Comparison of ENCODE assay signal across 17 mouse cellular contexts in the genomic region with DNA sequence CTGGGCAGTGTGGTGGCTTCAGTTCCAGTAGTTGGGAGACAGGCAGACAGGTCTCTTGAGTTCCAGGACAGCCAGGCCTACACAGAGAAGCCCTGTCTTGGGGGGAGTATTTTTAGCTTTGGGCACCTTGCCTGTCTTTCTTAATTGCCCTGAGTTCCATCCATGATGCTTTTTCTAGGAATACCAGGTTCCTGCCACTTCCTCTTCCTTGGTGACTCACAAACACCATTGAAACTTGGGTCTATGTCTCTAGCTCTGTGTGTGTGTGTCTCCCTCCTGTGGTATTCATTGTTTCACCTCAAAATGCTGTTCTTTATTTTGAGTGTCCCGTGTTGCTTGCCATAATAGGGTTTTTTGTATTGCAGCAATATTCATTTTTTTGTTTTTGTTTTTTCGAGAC. TPM values are rescaled to one million over a fixed set of nuclear protein-coding genes. Genes with fewer than 3 reads are reported as not detected.
A peak's percentile ranks its signal among the peaks of the same experiment; 100 is the strongest.
DNase-seq lines count a peak whose midpoint lies in the region; ATAC-seq and TF ChIP-seq lines count a peak whose summit lies in the region.
"Had no signal": no experiment of that assay in that cellular context is flagged by ENCODE, and none has a peak within 500 bp of the region (broad histone marks: within the 10 kb centered on the region; RNA-seq: fewer than 3 reads in every experiment).

No protein-coding gene starts in this region.

- no peak overlapping the region for H3K9ac ChIP-seq in intestine, postnatal 0 days (ENCODE audit: low read depth, low read length)
- no peak overlapping the region for H3K9ac ChIP-seq in intestine, embryonic 15.5 days
- 0 out of 2 replicates have a peak overlapping the region, but pooled peaks have one; percentile 2 for H3K9ac ChIP-seq in liver, embryonic 14.5 days (replicated peaks)
- H3K9ac ChIP-seq: hindbrain, embryonic 13.5 days; limb, embryonic 13.5 days; neural tube, embryonic 13.5 days had no signal

- no peak for TF ChIP-seq EP300 in liver, embryonic 14.5 days (IDR thresholded peaks at IDR 0.05; ENCODE audit: low read depth)

- no peak overlapping the region for H3K4me3 ChIP-seq in intestine, postnatal 0 days (ENCODE audit: low read depth, low read length)
- no peak overlapping the region for H3K4me3 ChIP-seq in intestine, embryonic 15.5 days (replicated peaks)
- H3K4me3 ChIP-seq in liver, embryonic 14.5 days (ENCODE audit: insufficient read depth in 1 of 2, low read depth in 2 of 2, low read length in 2 of 2), result no peak overlapping the region
- H3K4me3 ChIP-seq: hindbrain, embryonic 13.5 days; left cerebral cortex, adult 2 months; limb, embryonic 13.5 days; neural tube, embryonic 13.5 days had no signal

- no peaks in the 10 kb centered on the region for H3K4me1 ChIP-seq in intestine, postnatal 0 days (replicated peaks; ENCODE audit: control insufficient read depth, insufficient read depth, low read length)
- peaks cover 16% of the 10 kb centered on the region for H3K4me1 ChIP-seq in intestine, embryonic 15.5 days (replicated peaks)
- peaks cover 47 to 51% of the 10 kb centered on the region in 2 experiments for H3K4me1 ChIP-seq in liver, embryonic 14.5 days (replicated peaks; ENCODE audit: control insufficient read depth in 2 of 2, insufficient read depth in 2 of 2, low read length in 1 of 2)

- H3K36me3 ChIP-seq in intestine, postnatal 0 days (ENCODE audit: control insufficient read depth, insufficient read depth), result peaks cover 11% of the 10 kb centered on the region
- H3K36me3 ChIP-seq in intestine, embryonic 15.5 days, result peaks cover 22% of the 10 kb centered on the region
- peaks cover 91% of the 10 kb centered on the region for H3K36me3 ChIP-seq in liver, embryonic 14.5 days (replicated peaks; ENCODE audit: control insufficient read depth, insufficient read depth, low read depth)

- H3K27me3 ChIP-seq in intestine, postnatal 0 days (replicated peaks; ENCODE audit: control insufficient read depth, insufficient read depth, low read length), result no peaks in the 10 kb centered on the region
- H3K27me3 ChIP-seq in intestine, embryonic 15.5 days (replicated peaks), result no peaks in the 10 kb centered on the region
- no peaks in the 10 kb centered on the region for H3K27me3 ChIP-seq in liver, embryonic 14.5 days (ENCODE audit: control insufficient read depth, insufficient read depth, low read length)
- H3K27me3 ChIP-seq: hindbrain, embryonic 13.5 days; limb, embryonic 13.5 days; neural tube, embryonic 13.5 days had no signal

- H3K4me2 ChIP-seq in intestine, postnatal 0 days (replicated peaks; ENCODE audit: low read depth), result no peak overlapping the region
- no peak overlapping the region for H3K4me2 ChIP-seq in intestine, embryonic 15.5 days (replicated peaks)
- peak overlapping the region; percentile 99; the same call in 1 of the 2 replicates for H3K4me2 ChIP-seq in liver, embryonic 14.5 days (ENCODE audit: low read depth)
- H3K4me2 ChIP-seq: hindbrain, embryonic 13.5 days; limb, embryonic 13.5 days; neural tube, embryonic 13.5 days had no signal

- no peaks in the 10 kb centered on the region for H3K9me3 ChIP-seq in intestine, postnatal 0 days (ENCODE audit: control insufficient read depth)
- no peaks in the 10 kb centered on the region for H3K9me3 ChIP-seq in intestine, embryonic 15.5 days
- H3K9me3 ChIP-seq in liver, embryonic 14.5 days (ENCODE audit: control insufficient read depth, low read length), result no peaks in the 10 kb centered on the region
- H3K9me3 ChIP-seq: hindbrain, embryonic 13.5 days; limb, embryonic 13.5 days; neural tube, embryonic 13.5 days had no signal

- peak; percentile 34; the same call in 1 of the 2 replicates for TF ChIP-seq CTCF in intestine, postnatal 0 days (IDR thresholded peaks at IDR 0.05; ENCODE audit: low read depth)
- no peak for TF ChIP-seq CTCF in liver, embryonic 14.5 days (IDR thresholded peaks at IDR 0.05; ENCODE audit: low read depth)

- WGBS in intestine, postnatal 0 days, result 88% methylated on average over 2 of the region's 2 CpGs
- 88% methylated on average over 2 of the region's 2 CpGs for WGBS in intestine, embryonic 15.5 days
- WGBS in liver, embryonic 14.5 days (ENCODE audit: insufficient replicate concordance), result 83% methylated on average over 2 of the region's 2 CpGs

- H3K27ac ChIP-seq in intestine, postnatal 0 days (ENCODE audit: low read depth, low read length), result no peak overlapping the region
- no peak overlapping the region for H3K27ac ChIP-seq in intestine, embryonic 15.5 days
- H3K27ac ChIP-seq in liver, embryonic 14.5 days, result peak overlapping the region; percentile 57
- H3K27ac ChIP-seq: hindbrain, embryonic 13.5 days; left cerebral cortex, adult 2 months; limb, embryonic 13.5 days; neural tube, embryonic 13.5 days had no signal

- DNase-seq in 3T3-L1 (ENCODE audit: low read depth, low spot score) (peak; percentile 38), 416B (ENCODE audit: low read depth) (peak; percentile 62)
- no peak for DNase-seq in liver, embryonic 14.5 days (ENCODE audit: low read depth in 3 of 3, low spot score in 3 of 3)
- no peak for DNase-seq in adrenal gland, adult 8-10 months
- no peak for DNase-seq in left cerebral cortex, adult 9 months (ENCODE audit: low spot score in 2 of 2)
- DNase-seq in cerebellum, postnatal 4 days (ENCODE audit: low spot score in 2 of 2), result no peak
- DNase-seq: cerebellum, adult 9-10 months; kidney, postnatal 10 days; lung, postnatal 10 days; right cerebral cortex, postnatal 25 days had no signal

- ATAC-seq in intestine, postnatal 0 days, result no peak
- no peak for ATAC-seq in intestine, embryonic 15.5 days
- ATAC-seq in liver, embryonic 14.5 days (ENCODE audit: insufficient read depth), result no peak
- ATAC-seq: intestine, embryonic 16.5 days had no signal

RNA-seq across cellular contexts. Expression of gene Anp32b, which starts 7.7 kb away (rescaled TPM):
- 98.5 and 105 TPM in 2 replicates for polyA plus RNA-seq in intestine, postnatal 0 days (2015; fragmentation: Nextera tagmentation; extraction: Ambion mirVana)
- 260 and 262 TPM in 2 replicates for polyA plus RNA-seq in intestine, embryonic 15.5 days (2015; fragmentation: Nextera tagmentation; extraction: Ambion mirVana)
- polyA plus RNA-seq in liver, embryonic 14.5 days (2012; rRNA removed), result 60.1 and 171 TPM in 2 replicates
- polyA plus RNA-seq in liver, embryonic 14.5 days (2014; fragmentation: Nextera tagmentation; extraction: Ambion mirVana), result 351 and 427 TPM in 2 replicates
- 100 to 1,000 TPM; 104 to 129 (median 117) TPM for total RNA-seq in adrenal gland, adult 8-10 months (2022)

RNA-seq across cellular contexts. Expression of gene Nans, which starts 30.6 kb away (rescaled TPM):
- 67.4 and 81.3 TPM in 2 replicates for polyA plus RNA-seq in intestine, postnatal 0 days (2015; fragmentation: Nextera tagmentation; extraction: Ambion mirVana)
- polyA plus RNA-seq in intestine, embryonic 15.5 days (2015; fragmentation: Nextera tagmentation; extraction: Ambion mirVana), result 102 and 113 TPM in 2 replicates
- polyA plus RNA-seq in liver, embryonic 14.5 days (2012; rRNA removed), result 32.9 and 36.0 TPM in 2 replicates
- polyA plus RNA-seq in liver, embryonic 14.5 days (2014; fragmentation: Nextera tagmentation; extraction: Ambion mirVana), result 49.4 and 51.8 TPM in 2 replicates
- total RNA-seq in adrenal gland, adult 8-10 months (2022), result 10 to 100 TPM; 35.0 to 43.4 (median 38.6) TPM

RNA-seq across cellular contexts. Expression of gene Hemgn, which starts 45.1 kb away (rescaled TPM):
- 0.21 and 0.22 TPM in 2 replicates for polyA plus RNA-seq in intestine, postnatal 0 days (2015; fragmentation: Nextera tagmentation; extraction: Ambion mirVana)
- polyA plus RNA-seq in intestine, embryonic 15.5 days (2015; fragmentation: Nextera tagmentation; extraction: Ambion mirVana), result 4.8 and 6.4 TPM in 2 replicates
- 191 and 274 TPM in 2 replicates for polyA plus RNA-seq in liver, embryonic 14.5 days (2012; rRNA removed)
- polyA plus RNA-seq in liver, embryonic 14.5 days (2014; fragmentation: Nextera tagmentation; extraction: Ambion mirVana), result 293 and 315 TPM in 2 replicates
- total RNA-seq in adrenal gland, adult 8-10 months (2022), result under 1 TPM in 1 of 4 experiments, not detected in 3; 0.11 TPM
- total RNA-seq: left cerebral cortex, adult 2 months had no signal

Comparison
In these comparisons a context has a peak if more than half of its experiments do, and no peak if none do; other contexts are left out.
1. DNase-seq: peak in 3T3-L1 (single experiment) and 416B (single experiment); none in liver, embryonic 14.5 days (0 of 3), adrenal gland, adult 8-10 months (single experiment), left cerebral cortex, adult 9 months (0 of 2) and cerebellum, postnatal 4 days (0 of 2).
2. RNA of gene Hemgn, which starts 45.1 kb away (polyA plus RNA-seq): 191 to 315 TPM in liver, embryonic 14.5 days; 4.8 to 6.4 TPM in intestine, embryonic 15.5 days and 0.21 to 0.22 TPM in intestine, postnatal 0 days; every median in the first group is over 10 times any median in the second.